Mouse (Mus musculus) bone marrow, adult 2 months (tissue): ENCODE measurements at regions not wholly inside any gene's neighbourhood (a gene's known extent, or its start where the extent isn't known, plus 50 kb on each side); places are given as distances from the start of the nearest gene placed in this dataset.

Source experiments
- H3K27ac ChIP-seq: fragments of 200-500 bp; 2 replicates; pipeline ENCODE4 v1.5.1; 2012; ENCODE audit warnings: low read depth, mild to moderate bottlenecking, control low read depth, inconsistent platforms, low read length; ENCODE audit not compliant: control insufficient read depth, poor library complexity, insufficient read depth
- H3K4me1 ChIP-seq: fragments of 200-500 bp; 2 replicates; pipeline ENCODE4 v1.6.1; 2011; ENCODE audit warnings: low read length; ENCODE audit not compliant: control insufficient read depth, insufficient read depth
- H3K4me3 ChIP-seq: fragments of 200-500 bp; replicated peaks from 2 replicates; pipeline ENCODE3; 2011; ENCODE audit warnings: mild to moderate bottlenecking, low read depth, low read length, control low read depth; ENCODE audit not compliant: control insufficient read depth
- CTCF ChIP-seq: fragments of 200-500 bp; IDR thresholded peaks from 2 replicates; pipeline ENCODE4 v1.5.1; 2011; ENCODE audit warnings: low read length, control low read depth; ENCODE audit not compliant: control insufficient read depth, insufficient read depth
- POLR2A ChIP-seq: fragments of 200-500 bp; IDR thresholded peaks from 2 replicates; pipeline ENCODE4 v1.6.1; 2011; ENCODE audit warnings: low read depth, mild to moderate bottlenecking, control low read depth, low read length, borderline replicate concordance; ENCODE audit not compliant: control insufficient read depth
- WGBS: fragments of 180-500 bp; shearing (Covaris S2); methylation state at CpG from one replicate; pipeline ENCODE4 v1.1.7; 2018; 5-methylcytosine and 5-hydroxymethylcytosine counted together

DNA sequence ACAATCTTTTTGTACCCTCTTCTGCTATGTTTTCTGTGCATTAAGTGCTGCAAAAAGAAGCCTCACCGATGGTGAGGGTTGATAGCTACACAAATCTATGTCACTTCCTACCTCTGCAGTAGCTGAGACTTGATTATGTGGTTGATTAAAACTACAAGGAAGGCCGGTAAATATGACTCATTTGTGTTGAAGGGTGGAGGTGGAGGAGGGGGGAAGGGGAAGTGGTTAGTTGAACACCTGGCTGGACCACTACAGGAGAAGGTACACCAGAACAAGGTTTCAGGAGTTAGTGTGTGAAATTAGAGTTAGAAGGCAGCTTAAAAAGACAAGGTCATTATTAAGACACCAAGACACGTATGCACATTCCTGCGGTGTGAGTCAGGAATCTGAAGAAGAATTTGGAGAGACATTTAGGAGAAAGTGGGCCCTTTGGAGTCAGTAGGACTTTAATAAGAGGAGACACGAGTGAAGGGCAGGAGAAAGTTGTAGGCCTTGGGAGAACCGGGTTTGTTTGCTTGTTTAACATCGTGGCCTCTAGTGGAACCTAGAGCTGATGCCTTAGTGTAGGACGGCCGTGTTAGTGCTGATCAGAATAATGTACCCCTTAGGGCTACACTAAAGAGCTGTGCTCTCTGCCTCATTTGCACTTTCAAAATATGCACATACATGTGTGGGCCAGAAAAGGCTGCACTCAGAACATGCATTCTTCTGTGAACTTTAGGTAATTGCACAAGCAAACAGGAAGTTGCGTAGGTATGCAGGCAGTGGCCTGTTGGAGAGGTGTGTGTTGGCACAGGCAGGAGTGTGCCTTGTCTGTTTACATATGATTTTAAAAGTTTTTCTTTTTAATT lies 108.5 kb upstream of the Jag1 start:
- 66% methylated on average over 10 of the region's 10 CpGs for WGBS
- H3K4me1 ChIP-seq = no peaks in the 10 kb centered on the region
- no peak for TF ChIP-seq POLR2A
- no peak for TF ChIP-seq CTCF
- H3K27ac ChIP-seq = no peak overlapping the region
- H3K4me3 ChIP-seq = no peak overlapping the region

DNA sequence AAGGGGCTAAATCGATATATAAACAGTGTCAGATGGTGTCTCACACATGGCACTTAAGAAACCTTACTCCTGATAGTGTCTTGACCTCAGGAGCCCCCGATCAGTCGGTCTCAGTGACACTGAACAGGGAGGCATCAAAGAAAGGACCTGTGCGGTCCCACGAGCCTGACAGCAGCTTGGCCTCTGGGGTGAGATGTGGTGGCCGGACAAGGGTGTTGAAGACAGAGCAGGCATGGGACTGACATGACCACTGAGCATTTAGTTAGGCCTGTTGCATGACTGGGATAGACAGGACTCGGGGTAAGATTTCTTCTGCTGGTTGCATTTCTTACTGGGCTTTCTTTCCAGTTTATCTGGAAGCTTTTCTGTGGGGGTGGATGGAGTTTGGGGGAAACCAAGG lies 99.3 kb upstream of the Jag1 start:
- Histone ChIP-seq H3K4me1 (no peaks in the 10 kb centered on the region), H3K27ac (no peak overlapping the region), H3K4me3 (no peak overlapping the region)
- WGBS = 69% methylated on average over 7 of the region's 7 CpGs
- TF ChIP-seq POLR2A (no peak), CTCF (no peak)

DNA sequence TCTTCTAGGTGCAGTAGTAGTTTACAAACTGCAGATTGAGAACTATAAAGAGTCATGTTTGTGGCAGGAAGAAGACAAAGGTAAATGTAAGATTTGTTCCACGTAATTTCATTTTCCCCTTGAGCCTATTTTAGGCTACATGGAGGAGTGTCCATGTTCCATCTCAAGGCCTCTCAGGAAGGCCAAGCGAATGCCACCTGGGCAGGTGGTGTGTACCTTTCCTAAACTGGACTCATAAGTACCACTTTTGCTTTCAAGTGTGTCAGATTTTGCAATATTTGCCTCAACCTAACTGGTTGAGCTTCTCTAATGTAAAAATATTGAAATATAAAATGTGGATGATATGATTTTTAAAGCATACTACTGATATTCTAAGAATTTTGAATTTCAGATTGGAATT lies 91.4 kb upstream of the Jag1 start:
- Histone ChIP-seq H3K27ac (no peak overlapping the region), H3K4me3 (no peak overlapping the region), H3K4me1 (no peaks in the 10 kb centered on the region)
- no peak for TF ChIP-seq POLR2A
- TF ChIP-seq CTCF = no peak
- 71% methylated on average over 2 of the region's 2 CpGs for WGBS

DNA sequence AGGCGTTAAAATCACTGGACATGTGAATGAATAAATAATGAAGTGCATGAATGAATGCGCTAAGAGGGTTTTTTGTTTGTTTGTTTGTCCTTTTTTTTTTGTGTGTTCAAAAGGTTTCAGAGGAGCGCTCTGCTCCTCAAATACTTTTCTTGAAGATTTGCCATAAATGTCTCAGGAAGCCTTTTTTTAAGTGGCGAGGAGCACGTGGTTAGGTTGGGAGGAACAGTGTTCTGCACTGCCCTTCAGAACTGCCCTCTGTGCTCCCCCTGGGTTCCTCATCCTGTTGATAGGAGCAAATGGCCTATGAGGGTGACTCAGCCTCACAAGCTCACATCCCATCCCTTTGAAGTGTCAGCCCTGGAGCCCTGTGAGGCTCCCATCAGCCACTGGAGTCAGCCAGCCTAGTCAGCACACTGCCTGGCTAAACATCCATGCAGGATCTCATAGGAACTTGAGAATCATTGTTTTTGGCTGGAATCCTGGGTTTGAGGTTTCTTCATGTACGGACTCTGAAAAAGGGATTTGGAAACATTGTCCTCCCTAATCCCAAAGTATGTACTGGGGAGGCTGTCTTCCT lies 87.9 kb upstream of the Jag1 start:
- 63% methylated on average over 6 of the region's 6 CpGs for WGBS
- no peak for TF ChIP-seq POLR2A
- TF ChIP-seq CTCF = no peak

DNA sequence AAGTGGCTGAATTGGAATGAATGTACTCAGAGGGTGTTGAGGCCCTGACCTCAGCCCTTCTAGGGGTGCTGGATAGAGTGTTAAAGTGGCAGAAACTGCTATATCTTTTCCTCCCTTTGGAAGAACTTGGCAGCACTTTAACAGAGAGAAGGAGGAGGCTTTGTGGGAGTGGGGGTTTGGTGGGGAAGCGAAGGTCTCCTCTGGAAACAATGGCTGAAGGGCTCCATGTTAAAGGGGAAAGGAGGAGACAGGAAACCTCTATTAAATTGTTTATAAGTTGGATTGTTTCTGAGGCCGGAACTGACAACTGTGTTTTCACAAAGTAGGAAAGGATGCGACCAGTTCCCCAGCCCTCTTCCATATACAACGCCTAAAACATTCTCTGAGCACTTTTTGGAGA lies 83.7 kb upstream of the Jag1 start:
- WGBS = 70% methylated on average over 4 of the region's 4 CpGs
- H3K4me3 ChIP-seq = no peak overlapping the region
- no peaks in the 10 kb centered on the region for H3K4me1 ChIP-seq
- no peak overlapping the region for H3K27ac ChIP-seq
- no peak for TF ChIP-seq POLR2A
- no peak for TF ChIP-seq CTCF

More for the DNA sequence above, 87.9 kb upstream of the Jag1 start:
- Histone ChIP-seq H3K4me1 (no peaks in the 10 kb centered on the region), H3K4me3 (no peak overlapping the region), H3K27ac (no peak overlapping the region)

DNA sequence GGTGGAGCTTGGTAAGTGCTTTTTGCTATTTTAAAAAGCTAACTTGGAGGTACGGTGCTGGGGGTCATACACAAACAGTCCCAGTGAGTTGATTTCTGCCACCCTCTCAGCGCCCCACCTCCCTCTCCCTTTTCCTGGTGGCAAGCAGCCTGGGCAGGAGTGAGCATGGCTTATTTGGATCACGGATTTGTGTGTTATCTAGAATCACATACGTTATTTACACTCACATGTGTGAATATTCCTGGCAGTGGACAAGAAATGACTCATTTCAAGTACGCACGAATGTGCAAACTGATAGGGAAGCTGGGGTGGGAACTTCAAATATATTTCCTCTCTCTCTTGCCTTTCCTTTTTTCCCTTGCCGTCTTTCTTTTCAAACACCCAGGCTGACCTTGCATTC lies 75.7 kb upstream of the Jag1 start:
- 11% methylated on average over 7 of the region's 7 CpGs for WGBS
- no peak overlapping the region for H3K4me3 ChIP-seq
- no peak overlapping the region for H3K27ac ChIP-seq
- TF ChIP-seq CTCF (no peak), POLR2A (no peak)
- no peaks in the 10 kb centered on the region for H3K4me1 ChIP-seq

DNA sequence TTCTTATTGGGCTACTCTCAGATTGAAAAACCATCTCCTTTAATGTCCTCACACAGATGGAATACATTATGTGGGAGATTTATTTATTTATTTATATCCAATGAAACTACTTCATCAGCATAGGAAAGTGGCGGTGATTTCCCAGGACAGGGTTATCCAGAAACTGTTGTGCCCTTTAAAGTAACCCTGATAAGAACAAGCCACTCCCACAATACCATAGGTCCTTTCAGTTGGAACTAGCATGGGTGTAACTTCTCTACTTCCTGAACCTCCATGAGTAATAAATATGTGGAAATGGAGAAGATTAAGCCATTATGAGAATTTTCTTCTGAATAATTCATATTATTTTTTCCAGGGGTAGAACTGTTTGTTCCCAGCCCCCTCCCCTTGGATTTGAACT lies 52.7 kb upstream of the Jag1 start:
- no peak overlapping the region for H3K27ac ChIP-seq
- 95% methylated on average over 1 of the region's 1 CpGs for WGBS
- H3K4me3 ChIP-seq = no peak overlapping the region
- TF ChIP-seq POLR2A (no peak), CTCF (no peak)
- H3K4me1 ChIP-seq = no peaks in the 10 kb centered on the region

DNA sequence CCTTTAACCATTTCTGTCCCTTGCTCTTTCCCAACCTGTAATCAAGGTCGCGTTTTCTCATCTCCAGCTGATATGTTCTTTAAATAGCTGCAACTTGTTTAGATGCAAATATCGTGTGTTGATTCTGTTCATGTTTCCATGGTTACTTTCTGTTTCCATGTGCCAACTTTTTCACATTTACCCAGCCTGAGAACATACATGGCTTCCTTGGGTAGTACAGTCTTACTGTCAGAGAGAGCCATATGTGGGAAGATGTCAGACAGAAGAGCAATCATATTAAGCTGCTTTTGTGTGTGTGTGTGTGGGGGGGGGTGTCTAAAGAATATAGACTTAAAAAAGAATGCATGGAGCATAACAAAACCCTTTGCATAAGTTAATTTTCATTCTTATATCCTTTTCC lies 52.2 kb upstream of the Jag1 start:
- Histone ChIP-seq H3K4me3 (no peak overlapping the region), H3K4me1 (no peaks in the 10 kb centered on the region), H3K27ac (no peak overlapping the region)
- WGBS = 81% methylated on average over 3 of the region's 3 CpGs
- TF ChIP-seq CTCF (no peak), POLR2A (no peak)
